Mouse (Mus musculus) CH12.LX (cell line): ENCODE data around the gene Agbl2. TPM values are rescaled to one million over a fixed set of nuclear protein-coding genes. Genes with fewer than 3 reads are reported as not detected.

Experiments
- DNase-seq: peaks from one replicate; pipeline ENCODE4 v3.0.0-alpha.2; 2013; ENCODE audit errors: extremely low read depth
- H3K27ac ChIP-seq: 2 replicates; pipeline ENCODE4 v1.5.1; 2012; ENCODE audit warnings: low read depth, mild to moderate bottlenecking, control low read depth, moderate library complexity; ENCODE audit not compliant: insufficient read depth
- H3K27me3 ChIP-seq: replicated peaks from 2 replicates; pipeline ENCODE3; 2012; ENCODE audit warnings: inconsistent platforms
- H3K36me3 ChIP-seq, 2 experiments: replicated peaks in 1 of 2; 2 replicates each; pipeline versions ENCODE3 to v1.6.1; 2012; ENCODE audit warnings: inconsistent platforms in 1 of 2, low read length in 1 of 2, mild to moderate bottlenecking in 1 of 2, mixed read lengths in 1 of 2, moderate library complexity in 1 of 2; ENCODE audit not compliant: control insufficient read depth in 1 of 2, insufficient read depth in 1 of 2
- H3K4me1 ChIP-seq, 2 experiments: 2 replicates each; pipeline ENCODE4 v1.6.1; 2012; ENCODE audit warnings: inconsistent platforms in 1 of 2, moderate library complexity in 1 of 2; ENCODE audit not compliant: insufficient read depth in 2 of 2, control insufficient read depth in 1 of 2
- H3K4me2 ChIP-seq: 2 replicates; pipeline ENCODE4 v1.6.1; 2012; ENCODE audit warnings: low read depth, mild to moderate bottlenecking, control low read depth; ENCODE audit not compliant: poor library complexity, insufficient read depth, severe bottlenecking
- H3K4me3 ChIP-seq, 3 experiments: fragments of 150-350 bp in 1 of 3; sonication (generic) in 1 of 3; replicated peaks in 1 of 3; 2 replicates each; pipeline versions ENCODE3 to v1.5.1; 2011 to 2012; ENCODE audit warnings: low read depth in 2 of 3, low read length in 2 of 3, mild to moderate bottlenecking in 2 of 3, moderate library complexity in 2 of 3, control low read depth in 1 of 3, improper control_type of control experiment in 1 of 3, inconsistent platforms in 1 of 3, mixed read lengths in 1 of 3; ENCODE audit not compliant: poor library complexity in 1 of 3
- H3K79me2 ChIP-seq: replicated peaks from 2 replicates; pipeline ENCODE4 v1.6.1; 2012; ENCODE audit warnings: mild to moderate bottlenecking, moderate library complexity; ENCODE audit not compliant: control insufficient read depth, poor library complexity, insufficient read depth, severe bottlenecking; ENCODE audit errors: extremely low read depth
- H3K9ac ChIP-seq: 2 replicates; pipeline ENCODE4 v1.6.1; 2012; ENCODE audit warnings: low read depth, mild to moderate bottlenecking, control low read depth, moderate library complexity; ENCODE audit not compliant: insufficient read depth
- H3K9me3 ChIP-seq: replicated peaks from 2 replicates; pipeline ENCODE3; 2012; ENCODE audit warnings: low read length, inconsistent platforms, mixed read lengths
- CHD1 ChIP-seq: IDR thresholded peaks from 2 replicates; pipeline ENCODE4 v1.6.1; 2012; ENCODE audit warnings: low read depth, low read length, improper control_type of control experiment, inconsistent platforms
- CHD2 ChIP-seq: IDR thresholded peaks from 2 replicates; pipeline ENCODE4 v1.6.1; 2011; ENCODE audit warnings: low read length, improper control_type of control experiment
- CTCF ChIP-seq, 2 experiments: IDR thresholded peaks in 1 of 2; conservative IDR thresholded peaks in 1 of 2; 2 replicates each; pipeline ENCODE4 v1.5.1; 2011 to 2012; ENCODE audit warnings: low read depth in 2 of 2, low read length in 2 of 2, improper control_type of control experiment in 1 of 2, inconsistent platforms in 1 of 2, mild to moderate bottlenecking in 1 of 2, moderate library complexity in 1 of 2
- EP300 ChIP-seq: IDR thresholded peaks from 2 replicates; pipeline ENCODE4 v1.6.1; 2011; ENCODE audit warnings: low read length, improper control_type of control experiment
- JUND ChIP-seq: conservative IDR thresholded peaks from 2 replicates; pipeline ENCODE4 v1.6.1; 2011; ENCODE audit warnings: low read depth, low read length, improper control_type of control experiment
- MAX ChIP-seq: IDR thresholded peaks from 2 replicates; pipeline ENCODE4 v1.6.1; 2011; ENCODE audit warnings: low read length, improper control_type of control experiment
- MXI1 ChIP-seq: IDR thresholded peaks from 2 replicates; pipeline ENCODE4 v1.6.1; 2011; ENCODE audit warnings: mild to moderate bottlenecking, low read depth, low read length, improper control_type of control experiment
- NRF1 ChIP-seq: IDR thresholded peaks from 2 replicates; pipeline ENCODE4 v1.6.1; 2014; ENCODE audit warnings: low read depth, mild to moderate bottlenecking, inconsistent platforms, low read length, improper control_type of control experiment, moderate library complexity
- POLR2AphosphoS2 ChIP-seq: IDR thresholded peaks from 2 replicates; pipeline ENCODE4 v1.6.1; 2011; ENCODE audit warnings: low read depth, low read length, improper control_type of control experiment
- RAD21 ChIP-seq: IDR thresholded peaks from 2 replicates; pipeline ENCODE4 v1.6.1; 2011; ENCODE audit warnings: low read depth, mild to moderate bottlenecking, low read length, improper control_type of control experiment, moderate library complexity
- TBP ChIP-seq: conservative IDR thresholded peaks from 2 replicates; pipeline ENCODE4 v1.6.1; 2011; ENCODE audit warnings: low read depth, low read length, improper control_type of control experiment
- TCF12 ChIP-seq: IDR thresholded peaks from 2 replicates; pipeline ENCODE4 v1.6.1; 2014; ENCODE audit warnings: low read depth, mild to moderate bottlenecking, inconsistent platforms, low read length, improper control_type of control experiment
- USF1 ChIP-seq: IDR thresholded peaks from 2 replicates; pipeline ENCODE4 v1.6.1; 2014; ENCODE audit warnings: low read depth, mild to moderate bottlenecking, inconsistent platforms, low read length, improper control_type of control experiment
- USF2 ChIP-seq: conservative IDR thresholded peaks from 2 replicates; pipeline ENCODE4 v1.6.1; 2011; ENCODE audit warnings: low read depth, low read length, improper control_type of control experiment
- ZNF384 ChIP-seq: IDR thresholded peaks from 2 replicates; pipeline ENCODE4 v1.6.1; 2012; ENCODE audit warnings: low read depth, low read length, improper control_type of control experiment, inconsistent platforms
- dilution Hi-C: fragments of 300-500 bp; cut with MboI; formaldehyde crosslinking; loops from 2 replicates; pipeline ENCODE4 v1.14.3; 2020; ENCODE audit warnings: low sequenced_read_pairs; ENCODE audit not compliant: extremely low pct_unique_long_range_greater_than_20kb, extremely low pct_ligation_motif_present
- in situ Hi-C: fragments of 300-500 bp; cut with MboI; formaldehyde crosslinking; loops from 3 replicates; pipeline ENCODE4 v1.14.3; 2019; ENCODE audit warnings: low sequenced_read_pairs, low pct_ligation_motif_present, low pct_unique_long_range_greater_than_20kb, mixed read lengths
- polyA plus RNA-seq: library from polyadenylated mRNA; unstranded; fragments of >175 nt; gene quantifications from 2 replicates; pipeline ENCODE4 v1.2.1, GENCODE M21; 2012; ENCODE audit warnings: low read depth; ENCODE audit not compliant: insufficient read length
- total RNA-seq, 2 experiments: library from RNA; depleted of rRNA; stranded (reverse); fragments of 300-350 nt in 1 of 2; fragments of >200 nt in 1 of 2; gene quantifications; 2 replicates each; pipeline ENCODE4 v1.2.3; 2012 to 2014

Gene Agbl2
- total and polyA plus RNA-seq, 3 experiments, result not detected

- dilution Hi-C loops, result no loop called here
- TF ChIP-seq POLR2AphosphoS2 (no peak), TCF12 (no peak), CHD2 (no peak), USF1 (no peak), EP300 (no peak), TBP (no peak), MAX (no peak), CTCF (conservative IDR thresholded peaks at IDR 0.05 in 1 of 2, IDR thresholded peaks at IDR 0.05 in 1 of 2; ENCODE audit: low read depth in 2 of 2, low read length in 2 of 2) (no peak), RAD21 (no peak), MXI1 (no peak), ZNF384 (no peak)
- TF ChIP-seq, all 38 proteins: peak for 0
- Histone ChIP-seq H3K27me3 (no peaks in the 10 kb centered on the region), H3K27ac (no peak overlapping the region), H3K4me3 (no peak overlapping the region), H3K36me3 (peaks cover 12 to 37% of the 10 kb centered on the region in 2 experiments), H3K9ac (no peak overlapping the region), H3K79me2 (no peaks in the 10 kb centered on the region), H3K4me2 (no peak overlapping the region), H3K9me3 (no peaks in the 10 kb centered on the region), H3K4me1 (peaks cover 0 to 5% of the 10 kb centered on the region in 2 experiments; a peak in 1 of 4 replicates)
- DNase-seq, result no peak
- in situ Hi-C loops, result no loop called here
Measured at GRCm38 (mm10) chr2:90870136-90870601, 87.6 kb downstream of the Agbl2 start.

GRCm38 (mm10) chr2:90871180-90871961 lies 88.8 kb downstream of the Agbl2 start:
- H3K36me3 ChIP-seq, result peaks cover 4 to 25% of the 10 kb centered on the region in 2 experiments
- no peak for TF ChIP-seq TBP
- TF ChIP-seq JUND, result no peak
- no peak for TF ChIP-seq NRF1
- no peak for TF ChIP-seq TCF12
- TF ChIP-seq ZNF384, result no peak
- TF ChIP-seq USF2, result no peak
- TF ChIP-seq RAD21, result peak; percentile 6
- no peak for TF ChIP-seq CHD1
- no peaks in the 10 kb centered on the region for H3K79me2 ChIP-seq
- no peak overlapping the region for H3K4me3 ChIP-seq
- H3K27me3 ChIP-seq, result no peaks in the 10 kb centered on the region
- H3K4me1 ChIP-seq, result peaks cover 0 to 5% of the 10 kb centered on the region in 2 experiments; a peak in 1 of 4 replicates
- no peak overlapping the region for H3K4me2 ChIP-seq
- H3K9me3 ChIP-seq, result no peaks in the 10 kb centered on the region
- dilution Hi-C loops (no loop called here), in situ Hi-C loops (no loop called here)
- H3K27ac ChIP-seq, result no peak overlapping the region
- H3K9ac ChIP-seq, result no peak overlapping the region
- DNase-seq, result no peak
